Mouse (Mus musculus) kidney, postnatal 10 days (tissue): ENCODE data around the gene Grm2.

Experiments
- DNase-seq: peaks from one replicate; pipeline ENCODE4 v3.0.0; 2021; ENCODE audit warnings: mixed read lengths

The Grm2 gene

DNA sequence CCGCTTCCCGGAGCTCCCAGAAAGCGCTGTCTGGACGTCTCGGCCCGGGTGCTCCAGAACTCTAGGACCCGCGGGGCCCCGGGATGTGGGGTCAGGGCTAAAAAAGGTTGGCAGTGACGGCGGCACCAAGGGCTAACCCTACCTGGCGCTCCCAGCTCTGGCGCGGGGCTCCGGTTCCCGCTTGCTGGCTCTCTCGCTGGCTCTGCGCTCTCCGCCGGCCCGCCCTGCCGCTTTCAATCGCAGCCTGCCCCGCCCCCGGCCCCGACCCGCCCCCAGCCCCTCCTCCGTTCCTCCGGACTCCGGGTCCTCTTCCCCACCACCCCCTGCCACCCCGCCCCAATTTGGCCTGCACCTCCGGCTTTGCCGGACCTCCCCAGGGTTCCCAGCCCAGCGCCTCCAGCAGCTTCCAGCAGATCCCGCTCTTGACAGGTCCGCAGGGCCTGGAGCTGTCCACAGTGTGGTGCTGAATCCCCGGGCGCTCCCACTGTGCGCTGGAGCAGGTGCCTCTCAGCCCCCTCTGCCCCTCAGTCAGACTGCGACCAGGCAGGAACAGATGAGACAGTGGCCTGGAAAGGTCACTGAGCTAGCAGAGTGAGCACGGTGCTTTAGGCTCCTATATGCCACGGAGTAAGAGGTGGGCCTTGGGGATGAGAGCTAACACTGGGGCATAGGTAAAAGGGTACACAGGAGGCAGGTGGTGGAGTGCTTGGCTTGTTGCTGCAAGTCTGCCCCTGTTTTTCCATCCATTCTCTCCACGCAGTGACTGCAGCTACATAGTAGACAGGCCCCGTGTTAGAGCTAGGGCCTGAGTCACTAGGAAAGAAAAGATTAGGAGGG, at the start of gene Grm2:
TSS of gene Grm2 (minus strand) at position 199 of the 837 bp plus-strand sequence.
- DNase-seq = peak; percentile 90

DNA sequence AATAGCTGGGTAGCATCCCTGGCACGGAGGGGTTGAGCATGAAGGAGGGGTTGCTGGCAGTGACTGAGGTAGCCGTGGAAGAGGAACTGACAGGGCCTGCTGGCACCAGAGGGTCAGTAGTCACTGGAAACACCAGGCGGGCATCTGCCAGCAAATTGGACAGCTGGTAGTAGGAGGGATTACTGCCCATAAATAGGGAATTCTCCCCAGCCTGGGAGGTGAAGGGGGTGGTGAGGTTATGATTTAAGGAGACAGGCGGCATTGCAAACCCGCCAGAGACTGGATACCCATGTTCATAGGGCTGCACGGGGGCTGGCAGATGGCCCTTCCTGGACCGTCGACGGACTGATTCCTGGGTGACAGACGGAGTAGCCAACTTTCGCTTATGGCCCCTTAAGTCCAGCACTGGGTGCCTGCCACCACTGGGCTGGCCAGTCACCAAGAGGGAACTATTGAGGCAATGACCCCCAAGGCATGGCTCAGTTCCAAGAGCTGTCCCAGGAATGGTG, 37.1 kb upstream of the Grm2 start:
- DNase-seq = no peak

DNA sequence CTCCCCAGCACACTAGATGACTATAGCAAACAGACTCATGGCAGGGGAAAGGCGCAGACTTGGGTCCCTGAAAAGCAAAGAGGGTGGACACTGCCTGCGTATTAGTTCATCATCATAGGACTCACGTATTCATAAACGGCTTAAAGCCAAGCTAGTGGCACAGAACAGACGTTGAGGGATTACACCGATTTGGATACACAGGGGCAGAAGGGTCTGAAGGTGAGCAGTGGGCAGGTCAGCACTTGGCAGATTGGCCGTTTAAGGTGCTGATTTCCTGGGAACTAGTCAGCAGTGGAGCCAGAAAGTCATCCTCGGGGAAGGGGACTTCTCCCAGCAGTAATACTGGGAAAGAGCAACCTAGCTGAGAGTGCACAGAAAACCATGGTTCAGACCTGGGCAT, 33.0 kb upstream of the Grm2 start:
- DNase-seq = no peak

DNA sequence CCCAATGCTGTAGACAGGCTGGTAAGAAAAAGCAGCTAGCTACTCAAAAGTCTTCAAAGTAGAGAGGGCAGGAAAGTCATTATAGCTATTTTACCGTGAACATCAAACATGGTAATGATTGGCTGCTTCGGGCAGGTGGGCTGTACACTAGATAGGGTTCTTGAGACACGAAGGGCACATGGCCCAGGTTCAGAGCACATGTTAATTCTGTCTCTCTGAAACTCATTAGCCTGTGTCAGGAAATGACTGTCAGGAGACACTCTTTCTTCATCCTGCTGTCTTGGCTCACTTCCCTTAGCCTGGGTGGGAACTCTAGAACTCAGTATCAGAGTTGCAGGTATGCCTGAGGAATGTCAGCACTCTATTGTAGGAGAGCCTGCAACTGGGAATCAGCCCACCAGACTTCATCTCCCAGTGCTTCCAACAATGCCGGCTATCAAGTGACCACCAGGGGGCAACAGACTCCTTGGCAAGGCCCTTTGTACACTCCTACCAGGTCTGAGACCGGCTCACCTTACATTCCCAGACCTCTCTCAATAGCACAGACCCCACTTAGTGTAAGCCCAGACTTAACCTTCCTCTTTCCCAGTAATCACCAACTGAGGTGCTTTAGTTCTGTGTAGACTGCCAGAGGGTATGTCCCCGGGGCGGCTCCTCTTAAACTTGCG, 31.2 kb upstream of the Grm2 start:
- peak; percentile 88 for DNase-seq

DNA sequence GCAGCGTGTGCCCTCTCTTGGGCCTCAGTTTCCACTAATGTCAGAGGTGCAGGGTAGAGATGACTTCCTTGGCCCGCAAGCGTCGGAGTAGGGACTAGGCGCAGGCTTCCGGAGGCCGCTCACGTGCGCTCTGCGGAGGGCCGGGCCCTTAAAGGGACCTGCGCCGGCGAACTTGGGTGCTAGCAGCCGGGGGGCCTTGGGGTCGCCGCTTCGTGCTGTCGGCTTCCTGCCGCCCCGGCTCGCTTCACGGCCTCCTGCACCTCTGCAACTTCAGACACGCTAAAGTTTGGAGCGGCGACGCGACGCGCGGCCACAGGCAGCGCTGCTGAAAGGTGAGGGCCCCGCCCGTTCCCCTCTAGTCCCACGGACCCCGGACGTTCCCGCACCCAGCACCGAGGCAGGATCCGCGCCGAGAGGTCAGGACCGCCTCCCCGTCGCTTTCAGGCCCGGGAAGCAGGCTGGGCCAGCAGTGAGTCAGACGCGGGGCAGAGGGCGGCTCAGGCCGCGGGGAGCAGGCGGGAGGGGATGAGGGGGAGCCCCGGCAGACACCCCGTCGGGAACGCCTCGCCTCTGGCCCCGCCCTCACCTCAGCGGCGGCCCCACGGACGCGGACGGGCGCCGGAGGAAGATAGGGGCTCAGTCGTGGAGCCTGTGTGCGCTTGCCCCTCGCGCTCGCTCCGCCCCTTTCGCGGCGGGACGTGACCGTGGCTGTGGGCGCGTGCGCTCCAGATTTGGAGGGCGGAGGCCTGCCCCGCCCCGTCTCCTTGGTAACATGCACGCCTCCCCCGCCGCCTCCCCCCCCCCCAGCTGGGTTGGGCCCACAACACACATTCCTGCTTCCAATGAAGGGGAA, 29.6 kb upstream of the Grm2 start, which contains the start of gene Tex264:
TSS of gene Tex264 (minus strand) at position 679 of the 853 bp plus-strand sequence.
- DNase-seq = peak; percentile 94

DNA sequence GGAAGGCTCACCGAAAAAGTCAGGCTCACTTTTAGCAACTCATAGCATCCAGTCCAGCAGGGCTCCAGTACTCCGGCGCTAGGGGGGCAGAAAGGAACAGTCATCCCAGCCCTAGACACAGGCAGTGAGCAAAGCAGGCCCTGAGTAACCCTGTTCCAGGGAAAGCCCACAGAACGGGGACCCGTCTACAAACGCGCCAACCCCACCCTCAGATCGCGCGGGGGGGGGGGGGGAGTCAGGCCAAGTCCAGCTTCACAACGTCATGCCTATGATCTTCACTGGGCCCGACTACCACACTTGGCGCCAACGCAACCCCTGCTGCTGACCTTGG, 29.0 kb upstream of the Grm2 start:
- no peak for DNase-seq

DNA sequence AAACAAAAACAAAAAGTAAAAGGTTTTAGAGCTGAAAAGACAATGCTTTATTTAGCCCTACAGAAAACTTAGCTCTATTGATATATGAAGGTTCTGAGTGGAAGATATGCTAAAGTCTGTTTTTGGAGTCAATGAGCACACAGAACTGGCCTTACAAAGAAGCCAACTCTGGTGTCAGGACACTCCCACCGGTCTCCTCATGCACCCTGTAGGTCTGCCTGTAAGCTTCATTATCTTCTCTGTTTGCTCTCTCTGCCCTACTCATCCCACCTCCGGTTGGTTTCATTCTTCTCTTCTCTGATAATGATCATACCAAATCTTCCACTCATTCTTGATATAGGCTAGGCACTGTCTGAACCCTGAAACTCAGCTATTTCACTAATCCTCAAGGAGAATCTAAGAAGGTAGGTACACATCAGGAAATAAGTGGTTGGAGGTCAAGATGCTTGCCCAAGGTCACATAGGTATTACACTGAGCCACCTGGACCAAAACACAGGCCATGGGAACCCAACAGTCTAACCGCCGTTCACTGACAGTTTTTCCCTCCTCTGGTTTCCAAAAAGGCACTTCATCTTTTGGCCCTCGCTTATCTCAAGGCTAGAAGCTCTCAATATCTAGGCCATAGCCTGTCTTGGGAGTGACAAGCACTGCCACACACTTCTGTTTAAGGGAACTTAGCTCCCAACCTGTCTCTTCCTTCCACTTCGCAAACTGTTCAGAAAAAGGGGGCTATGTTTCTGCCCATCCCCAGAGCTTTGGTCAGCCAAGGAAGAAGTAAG, 28.4 kb upstream of the Grm2 start:
- no peak for DNase-seq

DNA sequence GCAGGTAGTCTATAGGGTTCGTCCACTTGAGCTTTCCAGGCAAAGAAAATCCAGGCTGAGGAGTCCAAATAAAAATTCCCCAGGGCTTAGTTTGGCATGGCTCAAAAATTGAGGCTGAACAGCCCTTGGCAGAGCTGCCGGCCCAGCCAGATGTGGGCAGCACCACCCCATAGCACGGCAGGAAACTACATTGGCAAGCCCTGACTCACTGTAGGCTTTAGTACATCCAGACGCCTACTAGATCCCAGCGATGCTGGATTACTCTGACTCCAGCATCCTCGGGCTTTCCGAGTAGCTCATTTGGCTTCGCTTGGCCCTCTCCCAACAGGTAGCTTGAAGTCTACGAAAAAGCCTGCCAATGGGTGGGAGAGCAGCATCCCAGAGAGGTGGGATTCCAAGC, 25.1 kb upstream of the Grm2 start:
- DNase-seq = no peak

DNA sequence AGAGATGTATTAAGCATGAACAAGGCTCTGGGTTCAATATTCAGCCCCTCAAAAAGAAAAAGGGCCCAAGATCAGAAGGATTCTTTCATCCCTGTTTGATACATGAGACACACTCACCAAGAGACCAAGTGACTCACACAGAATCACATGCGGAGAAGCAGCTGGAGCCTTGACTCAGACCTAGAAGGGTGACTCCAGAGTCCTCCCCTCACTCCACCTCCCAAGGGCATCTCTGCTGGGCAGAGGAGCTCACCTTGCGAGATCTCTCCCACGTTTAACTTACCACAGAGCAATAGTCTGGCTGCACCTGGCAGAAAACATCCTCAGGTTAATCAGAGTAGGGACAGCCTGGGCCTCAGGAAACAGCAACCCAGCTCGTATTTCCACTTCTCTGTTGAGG, 22.4 kb upstream of the Grm2 start:
- DNase-seq = no peak

DNA sequence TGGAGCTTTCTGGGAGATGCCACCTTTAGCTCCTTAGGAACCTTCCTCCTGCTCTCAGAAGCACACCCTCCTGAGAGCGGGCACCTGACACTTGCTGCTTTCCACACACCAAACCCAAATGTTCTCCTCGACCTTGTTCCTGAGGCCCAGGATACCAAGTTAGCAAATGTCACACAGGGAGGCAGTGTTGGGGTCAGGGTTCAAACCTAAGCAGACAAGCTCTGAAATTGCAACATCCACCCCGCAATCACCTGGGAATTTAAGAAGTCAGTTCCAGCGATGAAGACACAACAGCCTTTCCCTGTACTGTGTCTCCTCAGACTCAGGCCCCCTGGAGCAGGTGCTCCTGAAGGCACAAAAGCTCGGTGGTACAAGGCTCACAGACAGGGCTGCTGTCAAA, 21.8 kb upstream of the Grm2 start:
- no peak for DNase-seq

DNA sequence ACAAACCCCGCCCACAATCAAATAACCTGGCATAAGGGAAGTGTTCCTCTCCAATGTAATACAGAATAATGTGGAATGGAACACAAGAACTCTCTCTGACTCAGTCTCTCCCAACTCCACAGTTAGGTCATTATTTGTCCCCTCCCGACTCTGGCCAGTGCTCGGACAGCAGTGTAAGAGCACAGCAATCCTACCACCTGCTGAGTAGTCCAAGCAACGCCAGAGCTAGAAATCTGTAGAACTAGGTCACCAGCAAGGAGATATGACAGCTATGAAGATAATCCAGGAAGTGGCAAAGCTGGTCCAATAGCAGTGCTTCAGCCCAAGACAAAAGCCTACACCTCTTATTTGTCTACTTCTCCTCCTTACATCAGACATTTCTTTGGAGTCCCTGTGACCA, 20.7 kb upstream of the Grm2 start:
- no peak for DNase-seq

DNA sequence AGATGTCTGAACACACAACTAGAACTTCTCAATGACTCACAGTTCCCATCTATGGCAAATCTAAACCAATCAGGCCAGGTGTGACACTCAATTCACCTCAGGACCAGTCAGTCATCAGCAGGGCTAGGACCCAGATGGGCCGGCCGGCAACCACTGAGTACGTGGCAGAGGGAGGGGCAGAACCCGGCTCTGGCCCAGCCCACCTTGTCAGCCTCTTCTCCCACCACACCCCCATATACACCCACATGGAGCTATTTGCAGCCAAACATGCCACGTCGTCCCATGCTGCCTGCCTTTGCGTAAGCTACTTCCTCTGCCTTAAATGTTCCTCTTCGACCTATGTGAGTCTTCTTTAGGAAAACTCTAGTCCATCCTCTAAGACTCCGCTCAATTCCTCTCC, 20.1 kb upstream of the Grm2 start:
- DNase-seq = no peak

DNA sequence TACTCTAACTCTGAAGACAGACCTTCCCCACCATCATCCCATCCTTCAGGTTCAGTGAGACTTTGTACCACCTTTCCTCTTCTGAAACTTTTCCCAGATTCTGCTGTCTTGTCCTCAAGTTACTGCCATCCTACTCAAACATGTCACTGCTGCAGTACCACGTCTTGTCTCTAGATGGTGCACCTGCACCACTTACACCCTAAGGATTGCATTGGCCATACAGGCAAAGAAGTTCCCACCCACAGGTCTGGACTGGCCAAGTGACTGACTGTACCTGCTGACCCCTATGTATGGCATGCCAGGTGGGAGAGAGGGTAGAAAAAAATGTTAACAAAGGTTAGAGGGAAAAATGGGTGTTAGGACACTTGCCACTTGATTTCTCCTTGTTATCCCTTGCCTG, 19.6 kb upstream of the Grm2 start:
- DNase-seq = peak; percentile 89

DNA sequence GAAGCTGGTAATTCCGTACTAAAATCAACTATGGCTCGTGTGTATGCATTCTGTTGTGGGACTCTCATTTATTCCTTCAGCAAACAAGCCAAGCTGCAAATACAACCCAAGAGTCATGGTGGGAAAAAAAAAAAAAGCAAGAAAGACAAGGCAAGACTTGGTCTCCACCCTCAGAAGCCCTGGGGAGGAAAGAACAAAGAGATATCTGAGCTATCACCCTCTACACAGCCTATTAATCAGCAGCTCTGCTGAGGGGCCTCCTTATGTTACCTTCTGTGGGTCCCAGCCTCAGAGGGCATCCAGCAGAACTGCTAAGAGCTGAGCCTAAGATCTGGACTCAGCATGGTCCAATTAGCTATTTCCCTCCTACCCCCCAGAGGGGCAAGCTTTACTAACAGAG, 18.0 kb upstream of the Grm2 start:
- DNase-seq = no peak

DNA sequence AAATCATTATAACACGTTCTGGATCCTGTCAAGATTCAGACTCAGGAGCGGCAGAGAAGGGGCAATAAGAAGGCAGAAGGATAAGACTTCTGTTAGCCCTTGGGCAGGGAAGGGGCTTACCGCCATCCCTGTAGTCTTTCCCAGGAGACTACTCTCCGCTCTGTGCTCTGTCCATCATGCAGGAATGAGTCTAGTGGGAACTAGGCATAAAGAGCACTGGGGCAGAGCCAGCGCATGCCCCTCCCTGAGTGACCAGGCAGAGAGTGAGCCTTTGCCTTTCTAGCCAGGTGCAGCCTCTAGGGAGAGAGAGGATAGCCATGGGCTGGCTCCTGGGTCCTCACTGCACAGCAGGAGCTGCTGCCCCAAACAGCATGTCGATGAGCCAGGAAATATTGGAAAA, 9.0 kb upstream of the Grm2 start:
- no peak for DNase-seq

DNA sequence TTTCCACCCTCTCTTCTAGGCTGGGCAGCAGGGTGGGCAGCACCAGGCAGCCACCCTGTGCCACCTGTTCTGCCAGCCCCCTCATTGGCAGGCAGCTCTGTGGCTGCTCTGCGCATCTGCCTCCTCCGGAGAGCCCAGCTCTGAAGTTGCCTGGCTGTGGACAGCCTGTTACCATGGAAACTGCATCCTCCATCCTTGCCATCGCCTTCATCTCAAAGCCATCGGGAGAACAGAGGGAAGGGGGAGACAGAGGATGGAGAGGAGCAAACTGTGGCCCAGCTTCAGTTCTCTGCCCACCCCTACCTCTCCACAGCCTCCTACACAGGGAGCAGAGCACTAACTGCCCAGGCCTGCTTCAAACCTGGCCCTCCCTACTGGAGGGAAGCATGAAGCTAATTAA, 8.6 kb upstream of the Grm2 start:
- DNase-seq = no peak

DNA sequence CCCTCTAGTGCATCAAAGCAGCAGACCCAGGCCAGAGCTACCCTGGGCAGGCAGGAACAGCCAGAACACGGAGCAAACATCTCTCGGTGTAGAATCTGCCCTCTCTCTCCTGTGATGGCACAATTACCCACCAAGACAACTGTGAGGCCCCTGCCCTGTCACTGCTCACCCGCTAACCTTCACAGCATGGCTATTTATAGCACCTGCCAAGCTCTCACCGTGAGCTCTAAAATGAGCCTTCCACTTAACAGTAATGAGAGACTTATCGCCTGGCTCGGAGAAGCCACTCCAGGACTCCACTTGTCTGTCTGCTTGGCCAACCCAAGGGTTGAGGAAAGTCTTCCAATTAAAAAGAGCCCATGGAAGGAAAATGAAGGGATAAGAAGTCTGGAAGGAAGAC, 7.3 kb upstream of the Grm2 start:
- DNase-seq = no peak

DNA sequence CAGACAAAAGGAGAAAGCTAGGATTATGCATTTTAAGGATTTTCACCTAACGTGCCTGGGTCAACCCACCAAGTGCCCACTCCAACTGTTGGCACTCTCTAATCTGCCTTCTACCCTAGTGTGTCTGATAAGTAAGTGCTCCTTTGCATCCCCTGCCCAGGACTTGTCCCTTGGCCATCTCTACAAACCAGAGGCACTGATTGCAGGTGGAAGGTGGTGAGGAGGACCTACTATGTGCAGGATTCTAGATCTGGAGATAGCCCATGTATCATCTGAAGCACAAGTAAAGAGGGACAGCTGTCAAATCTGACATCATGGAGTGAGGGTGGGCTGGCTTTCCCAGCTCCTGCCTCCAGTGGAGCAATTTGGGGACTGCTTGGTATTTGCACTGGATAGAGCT, 4.1 kb upstream of the Grm2 start:
- DNase-seq = no peak

DNA sequence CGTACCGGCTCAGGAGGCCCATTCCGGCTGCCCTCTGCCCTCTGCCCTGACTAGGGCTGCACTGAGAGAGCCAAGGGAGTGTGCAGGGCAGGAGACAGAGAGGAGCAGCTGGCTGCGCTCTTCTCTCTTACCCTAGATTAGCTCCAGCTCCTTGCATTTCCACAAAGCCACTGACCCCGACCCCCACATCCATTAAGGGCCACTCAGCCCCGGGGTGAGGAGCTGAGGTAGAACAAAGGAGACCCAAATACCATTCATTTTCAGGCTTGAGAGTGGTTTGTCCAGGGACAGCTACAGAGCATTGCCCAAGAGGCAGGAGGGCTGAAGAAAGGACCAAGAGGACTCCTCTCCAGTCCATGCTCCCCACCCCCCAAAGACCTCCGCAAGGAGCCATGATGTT, 3.6 kb upstream of the Grm2 start:
- DNase-seq = no peak

DNA sequence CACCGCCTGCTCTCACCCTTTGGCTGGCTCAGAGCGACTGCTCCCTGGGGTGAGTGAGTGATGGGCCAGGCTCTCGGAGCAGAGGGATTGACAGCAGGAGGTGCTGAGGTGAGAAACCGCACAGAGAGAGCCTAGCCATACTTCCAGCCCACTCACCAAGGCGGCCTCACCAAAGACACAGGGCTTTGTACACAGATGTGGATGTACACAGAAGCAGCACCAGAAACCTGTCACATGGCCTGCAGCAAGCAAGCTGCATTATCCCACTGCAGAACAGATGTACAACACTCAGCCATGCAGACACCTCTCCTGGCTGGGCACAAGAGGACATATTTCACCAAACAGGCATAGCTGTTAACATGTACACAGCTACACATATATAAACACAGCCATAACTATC, 1.7 kb upstream of the Grm2 start:
- no peak for DNase-seq

DNA sequence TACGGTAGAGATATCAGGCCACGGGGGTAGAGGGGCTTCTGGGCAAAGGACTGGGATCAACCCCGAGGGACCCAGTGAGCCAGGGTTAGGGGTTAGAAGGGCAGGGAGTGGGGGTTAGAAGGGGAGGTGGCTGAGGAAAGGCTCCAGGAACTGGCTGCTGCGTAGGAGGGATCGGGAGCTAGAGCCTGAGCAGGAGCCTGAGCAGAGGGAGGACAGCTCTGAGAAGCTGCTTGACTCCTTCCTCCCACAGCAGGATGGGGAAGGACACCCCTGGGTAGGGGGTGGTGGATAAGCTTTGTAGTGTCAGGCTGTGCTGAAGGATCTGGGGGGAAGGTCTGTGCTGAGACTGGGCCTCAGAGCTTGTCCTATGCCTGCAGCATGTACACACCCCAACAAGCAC, 938 bp upstream of the Grm2 start:
- no peak for DNase-seq

DNA sequence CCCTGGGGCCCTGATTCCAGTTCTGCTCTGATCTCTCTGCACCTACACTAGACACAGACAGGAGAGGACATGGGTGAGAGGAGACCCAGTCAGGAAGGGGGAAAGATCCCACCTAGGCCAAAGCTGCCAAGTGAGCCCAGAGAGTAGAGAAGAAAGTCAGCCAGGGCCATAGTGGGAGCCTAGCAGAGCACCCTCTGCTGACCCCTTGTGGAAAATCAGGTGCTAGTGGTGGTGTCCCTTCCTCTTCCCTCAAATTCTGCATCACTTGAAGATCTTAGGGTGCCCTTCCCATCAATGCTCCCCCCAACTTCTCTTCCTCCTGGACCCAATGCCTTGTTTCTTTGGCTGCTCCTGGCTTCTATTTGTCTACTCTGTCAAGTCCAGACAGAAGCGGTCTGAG, 3.2 kb downstream of the Grm2 start:
- DNase-seq = no peak

DNA sequence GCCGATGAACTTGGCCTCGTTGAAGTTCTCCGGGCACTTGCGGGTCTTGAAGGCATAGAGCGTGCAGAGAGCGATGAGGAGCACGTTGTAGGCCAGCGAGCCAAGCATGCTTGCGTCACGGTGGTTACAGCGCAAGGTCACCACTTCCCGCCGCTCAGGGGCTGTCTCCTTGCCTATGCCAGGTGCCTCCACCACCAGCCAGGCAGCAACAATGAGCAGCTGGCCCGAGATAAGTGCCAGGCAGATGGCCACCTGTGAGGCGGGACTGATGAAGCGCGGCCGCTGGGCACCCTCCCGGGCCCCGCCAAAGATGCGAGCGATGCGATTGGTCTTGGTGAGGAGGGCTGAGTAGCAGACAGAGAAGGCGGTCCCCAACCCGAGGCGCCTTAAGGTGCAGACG, 8.7 kb downstream of the Grm2 start:
- DNase-seq = no peak
